Mouse (Mus musculus) lung, embryonic 14.5 days (tissue): ENCODE measurements around the gene Rac1. TPM values are rescaled to one million over a fixed set of nuclear protein-coding genes. Genes with fewer than 3 reads are reported as not detected.
"Not testable (repeated sequence)": the region's sequence is repeated elsewhere in the genome, so short reads cannot be mapped to it uniquely, and the experiment has no call there.

Experiments used
- ATAC-seq: fragments of 200-750 bp; cut with Nextera tagmentation; 2 replicates; pipeline ENCODE4 v1.8.0; 2017; ENCODE audit warnings: mild to moderate bottlenecking, moderate TSS enrichment, moderate library complexity; ENCODE audit not compliant: insufficient read depth
- DNase-seq: peaks from one replicate; pipeline ENCODE4 v3.0.0-alpha.2; 2015
- H3K27ac ChIP-seq: fragments of 300-500 bp; sonication (generic); 2 replicates; pipeline ENCODE4 v1.5.1; 2014; ENCODE audit warnings: low read depth, mild to moderate bottlenecking, moderate library complexity
- H3K27me3 ChIP-seq: fragments of 300-500 bp; sonication (generic); 2 replicates; pipeline ENCODE4 v1.6.1; 2014; ENCODE audit warnings: low read length, control low read depth; ENCODE audit not compliant: insufficient read depth
- H3K36me3 ChIP-seq: fragments of 300-500 bp; sonication (generic); 2 replicates; pipeline ENCODE4 v1.6.1; 2014; ENCODE audit warnings: control low read depth; ENCODE audit not compliant: insufficient read depth
- H3K4me1 ChIP-seq: fragments of 300-500 bp; sonication (generic); 2 replicates; pipeline ENCODE4 v1.6.1; 2014; ENCODE audit warnings: antibody characterized with exemption, control low read depth; ENCODE audit not compliant: insufficient read depth
- H3K4me2 ChIP-seq: fragments of 300-500 bp; sonication (generic); 2 replicates; pipeline ENCODE4 v1.6.1; 2014; ENCODE audit warnings: mild to moderate bottlenecking
- H3K4me3 ChIP-seq: fragments of 300-500 bp; sonication (generic); 2 replicates; pipeline ENCODE4 v1.5.1; 2014; ENCODE audit warnings: low read depth, low read length
- H3K9ac ChIP-seq: fragments of 300-500 bp; sonication (generic); 2 replicates; pipeline ENCODE4 v1.6.1; 2014
- H3K9me3 ChIP-seq: fragments of 300-500 bp; sonication (generic); 2 replicates; pipeline ENCODE4 v1.6.1; 2016; ENCODE audit warnings: low read depth, low read length, control low read depth
- CTCF ChIP-seq: IDR thresholded peaks from 2 replicates; pipeline ENCODE4 v1.5.1; 2016; ENCODE audit warnings: antibody characterized with exemption, low read depth
- WGBS: fragments of 180-500 bp; shearing (Covaris S2); extraction: QIAGEN DNeasy Blood & Tissue Kit; methylation state at CpG from one replicate; pipeline ENCODE4 v1.1.7; 2014; 5-methylcytosine and 5-hydroxymethylcytosine counted together
- polyA plus RNA-seq: library from polyadenylated mRNA; unstranded; fragments of >200 nt; fragmentation: Nextera tagmentation; extraction: Ambion mirVana; gene quantifications from 2 replicates; pipeline ENCODE4 v1.2.1, GENCODE M21; 2014

Rac1 gene
- polyA plus RNA-seq, 1 experiment from 2014 or later: 588 TPM

DNA sequence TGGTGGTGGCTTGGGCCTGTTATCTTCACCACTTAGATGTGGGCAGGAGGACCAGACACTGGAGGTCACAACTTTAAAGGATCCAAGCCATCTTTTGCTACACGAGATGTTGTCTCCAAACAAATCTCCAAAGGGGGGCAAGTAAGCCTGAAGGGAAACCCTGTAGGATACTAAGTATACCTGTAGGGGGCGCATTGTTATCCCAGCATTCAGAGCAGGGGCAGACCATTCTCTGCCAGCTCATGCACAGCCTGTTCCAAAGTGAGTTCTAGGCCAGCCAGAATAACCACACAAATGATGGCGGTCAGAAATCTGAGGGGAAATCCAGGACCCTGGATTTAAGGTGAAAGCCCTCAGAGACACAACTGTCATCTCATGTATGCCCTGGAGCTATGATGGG is 23.4 kb downstream of the Rac1 start:
- no peak overlapping the region for H3K27ac ChIP-seq
- peaks cover 4% of the 10 kb centered on the region; the same call in 1 of the 2 replicates for H3K4me1 ChIP-seq
- peak; percentile 62 for DNase-seq
- H3K9me3 ChIP-seq: no peaks in the 10 kb centered on the region
- peaks cover 75% of the 10 kb centered on the region for H3K36me3 ChIP-seq
- no peak overlapping the region for H3K4me2 ChIP-seq
- no peak overlapping the region for H3K9ac ChIP-seq
- 73% methylated on average over 3 of the region's 3 CpGs for WGBS
- no peak for ATAC-seq
- TF ChIP-seq CTCF: peak; percentile 65
- no peak overlapping the region for H3K4me3 ChIP-seq
- no peaks in the 10 kb centered on the region for H3K27me3 ChIP-seq

DNA sequence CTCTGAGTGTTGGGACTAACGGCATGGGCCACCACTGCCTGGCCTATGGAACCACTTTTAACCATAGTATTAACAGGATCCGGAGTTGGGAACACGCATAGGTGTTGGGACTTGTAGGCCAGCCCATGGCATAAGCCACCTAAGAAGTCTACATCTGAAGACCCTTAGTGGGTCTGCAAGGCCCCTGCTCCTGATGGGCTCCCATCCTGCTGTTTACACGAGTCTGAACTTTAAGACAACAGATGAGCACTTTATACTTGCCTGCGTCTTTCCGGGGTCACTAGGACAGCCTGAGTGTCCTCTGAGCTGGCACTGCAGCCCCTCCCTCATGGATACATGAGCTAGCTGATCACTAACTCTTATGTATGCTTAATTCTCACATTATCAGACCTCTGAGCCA is 24.1 kb downstream of the Rac1 start:
- whole genome bisulfite sequencing: 87% methylated on average over 6 of the region's 6 CpGs
- H3K4me2 ChIP-seq: no peak overlapping the region
- no peaks in the 10 kb centered on the region for H3K9me3 ChIP-seq
- DNase-seq (no peak), ATAC-seq (no peak)
- H3K36me3 ChIP-seq: peaks cover 70% of the 10 kb centered on the region
- H3K27ac ChIP-seq: no peak overlapping the region
- no peak overlapping the region for H3K4me3 ChIP-seq
- H3K9ac ChIP-seq: no peak overlapping the region
- no peak for TF ChIP-seq CTCF
- H3K4me1 ChIP-seq: no peaks in the 10 kb centered on the region
- no peaks in the 10 kb centered on the region for H3K27me3 ChIP-seq

DNA sequence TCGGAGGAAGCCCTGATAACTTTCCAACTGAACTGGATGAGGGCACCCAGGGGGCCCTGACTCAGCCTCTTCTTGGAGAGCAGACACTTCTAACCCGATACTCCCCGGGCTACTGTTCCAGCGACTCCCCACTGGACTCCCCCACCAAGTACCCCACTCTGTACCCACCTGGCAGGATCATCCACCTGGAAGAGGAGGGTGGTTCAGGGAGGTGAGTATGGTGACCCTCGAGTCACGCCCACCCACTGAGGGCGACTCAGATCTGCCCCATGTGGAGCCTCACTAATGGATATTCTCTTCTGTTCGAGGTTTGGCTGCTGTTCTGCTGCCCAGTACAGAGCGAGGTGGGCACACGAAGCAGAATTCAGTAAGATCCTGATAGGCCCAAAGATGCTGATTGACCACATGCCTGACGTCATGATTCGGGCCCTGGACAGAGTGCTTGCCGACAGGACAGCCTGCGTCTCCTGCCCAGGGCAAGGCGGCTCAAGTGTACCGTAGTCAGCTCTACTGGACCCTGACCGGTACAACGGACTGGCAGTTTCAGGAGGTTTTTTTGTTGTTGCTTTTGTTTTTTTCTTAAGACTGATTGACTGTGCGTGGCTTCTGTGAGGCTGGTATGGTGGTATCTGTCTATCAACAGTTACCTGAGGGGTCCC is 24.8 kb downstream of the Rac1 start:
- no peak for TF ChIP-seq CTCF
- Histone ChIP-seq H3K4me1 (no peaks in the 10 kb centered on the region), H3K27me3 (no peaks in the 10 kb centered on the region), H3K27ac (no peak overlapping the region), H3K4me3 (no peak overlapping the region), H3K4me2 (no peak overlapping the region), H3K9ac (no peak overlapping the region), H3K9me3 (no peaks in the 10 kb centered on the region), H3K36me3 (peaks cover 65% of the 10 kb centered on the region)
- 87% methylated on average over 19 of the region's 19 CpGs for WGBS
- ATAC-seq: no peak
- no peak for DNase-seq

DNA sequence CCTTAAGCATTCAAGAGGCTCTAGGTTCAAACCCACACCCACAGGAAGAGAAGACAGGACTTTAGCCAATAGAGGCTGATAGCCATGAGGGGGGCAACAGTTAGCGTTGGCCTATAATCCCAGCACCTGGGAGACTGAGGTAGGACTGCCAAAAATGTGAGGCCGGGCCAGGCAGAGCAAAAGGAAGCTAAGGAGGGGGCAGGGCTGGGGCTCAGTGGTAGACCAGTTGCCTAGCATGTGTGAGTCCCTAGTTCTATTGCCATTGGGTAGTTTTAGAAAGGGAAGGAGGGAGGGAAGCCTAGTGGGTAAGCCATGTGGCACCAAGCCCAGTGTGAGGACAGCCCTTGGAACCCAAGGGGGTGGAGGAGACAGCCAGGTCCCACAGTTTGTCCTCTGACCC is 26.2 kb downstream of the Rac1 start:
- no peaks in the 10 kb centered on the region for H3K4me1 ChIP-seq
- H3K4me3 ChIP-seq: no peak overlapping the region
- H3K27ac ChIP-seq: no peak overlapping the region
- TF ChIP-seq CTCF: no peak
- no peaks in the 10 kb centered on the region for H3K9me3 ChIP-seq
- no peak overlapping the region for H3K9ac ChIP-seq
- 78% methylated on average over 2 of the region's 2 CpGs for WGBS
- no peak overlapping the region for H3K4me2 ChIP-seq
- ATAC-seq (no peak), DNase-seq (no peak)
- H3K36me3 ChIP-seq: peaks cover 54% of the 10 kb centered on the region
- H3K27me3 ChIP-seq: no peaks in the 10 kb centered on the region

DNA sequence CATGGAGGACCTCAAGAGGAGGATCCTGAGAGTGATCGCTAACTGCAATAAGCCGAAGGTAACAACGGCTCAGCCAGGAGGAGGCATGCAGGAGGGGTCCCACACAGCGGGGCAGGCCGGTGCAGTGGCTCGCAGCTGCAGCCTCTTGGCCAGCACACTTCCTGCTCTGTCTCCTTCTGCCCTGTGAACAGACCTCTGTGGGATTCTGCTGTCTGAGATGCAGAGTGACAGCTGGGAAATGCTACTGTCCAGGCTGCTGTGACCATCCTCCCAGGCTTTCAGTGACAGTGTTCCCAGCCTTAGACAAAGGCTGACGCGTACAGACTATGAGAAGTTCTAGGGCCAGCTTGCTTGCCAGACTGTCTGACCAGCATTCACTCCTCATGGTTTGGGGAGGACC is 26.7 kb downstream of the Rac1 start:
- no peak for ATAC-seq
- no peaks in the 10 kb centered on the region for H3K27me3 ChIP-seq
- no peak overlapping the region for H3K4me3 ChIP-seq
- H3K27ac ChIP-seq: no peak overlapping the region
- H3K4me2 ChIP-seq: no peak overlapping the region
- no peaks in the 10 kb centered on the region for H3K9me3 ChIP-seq
- TF ChIP-seq CTCF: no peak
- H3K4me1 ChIP-seq: no peaks in the 10 kb centered on the region
- no peak overlapping the region for H3K9ac ChIP-seq
- H3K36me3 ChIP-seq: peaks cover 51% of the 10 kb centered on the region
- WGBS: 77% methylated on average over 8 of the region's 8 CpGs
- no peak for DNase-seq

DNA sequence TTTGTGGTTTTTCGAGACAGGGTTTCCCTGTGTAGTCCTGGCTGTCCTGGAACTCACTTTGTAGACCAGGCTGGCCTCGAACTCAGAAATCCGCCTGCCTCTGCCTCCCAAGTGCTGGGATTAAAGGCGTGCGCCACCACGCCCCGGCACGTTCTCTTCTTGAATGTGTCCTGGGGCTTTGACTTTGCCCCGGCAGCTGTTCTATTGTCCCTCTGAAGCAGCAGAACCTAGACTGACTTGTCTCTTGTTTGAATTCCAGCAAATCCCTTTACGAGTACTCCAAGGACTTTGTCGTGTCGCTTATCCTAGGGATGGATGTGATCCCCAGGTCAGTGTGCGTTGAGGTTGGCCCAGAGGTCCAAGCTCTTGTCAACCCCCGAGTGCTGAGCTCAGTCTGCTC is 27.1 kb downstream of the Rac1 start:
- not testable (repeated sequence) for H3K27me3 ChIP-seq, H3K4me2 ChIP-seq, H3K9ac ChIP-seq, H3K4me3 ChIP-seq, H3K9me3 ChIP-seq, H3K27ac ChIP-seq, DNase-seq, H3K4me1 ChIP-seq, ATAC-seq
- peaks cover 48% of the 10 kb centered on the region for H3K36me3 ChIP-seq
- WGBS: 92% methylated on average over 13 of the region's 14 CpGs

DNA sequence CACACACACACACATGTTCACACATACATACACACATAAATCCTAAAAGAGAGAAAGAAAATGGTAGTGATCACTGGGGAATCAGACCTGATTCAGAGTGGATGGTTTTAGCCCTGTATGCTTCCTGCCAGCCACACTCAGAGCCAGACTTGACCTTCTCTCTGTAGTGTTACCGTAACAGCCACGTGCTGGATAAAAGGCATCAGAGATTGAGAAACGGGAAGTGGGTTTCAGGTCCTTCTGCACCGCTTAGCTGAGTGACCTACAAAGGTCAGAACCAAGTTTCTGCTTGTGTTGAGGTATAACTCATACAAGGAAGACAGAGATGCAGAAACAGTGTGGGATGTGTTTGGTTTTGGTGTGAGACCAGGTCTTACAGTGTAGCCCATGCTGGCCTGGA is 28.1 kb downstream of the Rac1 start:
- ATAC-seq: no peak
- Histone ChIP-seq H3K36me3 (peaks cover 38% of the 10 kb centered on the region; the same call in 1 of the 2 replicates), H3K4me3 (no peak overlapping the region), H3K4me1 (no peaks in the 10 kb centered on the region), H3K9me3 (no peaks in the 10 kb centered on the region), H3K27me3 (no peaks in the 10 kb centered on the region), H3K4me2 (no peak overlapping the region), H3K9ac (no peak overlapping the region), H3K27ac (no peak overlapping the region)
- no peak for DNase-seq
- WGBS: 69% methylated on average over 4 of the region's 4 CpGs
- TF ChIP-seq CTCF: no peak
